Mouse (Mus musculus): ENCODE data around the gene Rhof. TPM values are rescaled to one million over a fixed set of nuclear protein-coding genes. Genes with fewer than 3 reads are reported as not detected.
A peak's percentile ranks its signal among the peaks of the same experiment; 100 is the strongest.

Rhof gene
- polyA plus RNA-seq, 2 experiments = 1.8 to 2.5 TPM

GRCm38 (mm10) chr5:123128426-123129169 lies 3.9 kb downstream of the Rhof start:
- WGBS (ENCODE audit: insufficient replicate concordance) = 14% methylated on average over 10 of the region's 10 CpGs
- H3K9ac ChIP-seq (replicated peaks) = no peak overlapping the region
- H3K27me3 ChIP-seq (ENCODE audit: control insufficient read depth, insufficient read depth, low read length) = no peaks in the 10 kb centered on the region
- DNase-seq (ENCODE audit: low read depth in 3 of 3, low spot score in 3 of 3) (no peak), ATAC-seq (ENCODE audit: insufficient read depth) (no peak)
- no peak overlapping the region for H3K27ac ChIP-seq
- H3K36me3 ChIP-seq (replicated peaks; ENCODE audit: control insufficient read depth, insufficient read depth, low read depth) = peaks cover under 1% of the 10 kb centered on the region
- TF ChIP-seq CTCF (IDR thresholded peaks at IDR 0.05; ENCODE audit: low read depth) = no peak
- TF ChIP-seq EP300 (IDR thresholded peaks at IDR 0.05; ENCODE audit: low read depth) = no peak
- H3K4me2 ChIP-seq (ENCODE audit: low read depth) = peak overlapping the region; percentile 20
- H3K4me1 ChIP-seq (replicated peaks; ENCODE audit: control insufficient read depth in 2 of 2, insufficient read depth in 2 of 2, low read length in 1 of 2) = peaks cover 18 to 36% of the 10 kb centered on the region in 2 experiments
- no peak overlapping the region for H3K4me3 ChIP-seq (ENCODE audit: insufficient read depth in 1 of 2, low read depth in 2 of 2, low read length in 2 of 2)
- H3K9me3 ChIP-seq (ENCODE audit: control insufficient read depth, low read length) = no peaks in the 10 kb centered on the region

GRCm38 (mm10) chr5:123127031-123127430 lies 5.5 kb downstream of the Rhof start:
- TF ChIP-seq EP300 (IDR thresholded peaks at IDR 0.05; ENCODE audit: low read depth) (no peak), CTCF (IDR thresholded peaks at IDR 0.05; ENCODE audit: low read depth) (no peak)
- Histone ChIP-seq H3K4me2 (ENCODE audit: low read depth) (no peak overlapping the region), H3K27me3 (ENCODE audit: control insufficient read depth, insufficient read depth, low read length) (no peaks in the 10 kb centered on the region), H3K4me3 (ENCODE audit: insufficient read depth in 1 of 2, low read depth in 2 of 2, low read length in 2 of 2) (no peak overlapping the region), H3K27ac (no peak overlapping the region), H3K4me1 (replicated peaks; ENCODE audit: control insufficient read depth in 2 of 2, insufficient read depth in 2 of 2, low read length in 1 of 2) (peaks cover 8 to 26% of the 10 kb centered on the region in 2 experiments), H3K9ac (replicated peaks) (no peak overlapping the region), H3K36me3 (replicated peaks; ENCODE audit: control insufficient read depth, insufficient read depth, low read depth) (no peaks in the 10 kb centered on the region), H3K9me3 (ENCODE audit: control insufficient read depth, low read length) (no peaks in the 10 kb centered on the region)
- ATAC-seq (ENCODE audit: insufficient read depth) (no peak), DNase-seq (ENCODE audit: low read depth in 3 of 3, low spot score in 3 of 3) (no peak)
- WGBS (ENCODE audit: insufficient replicate concordance) = 43% methylated on average over 6 of the region's 6 CpGs

GRCm38 (mm10) chr5:123125638-123126406 lies 6.7 kb downstream of the Rhof start:
- Histone ChIP-seq H3K9ac (replicated peaks) (no peak overlapping the region), H3K9me3 (ENCODE audit: control insufficient read depth, low read length) (no peaks in the 10 kb centered on the region), H3K27me3 (ENCODE audit: control insufficient read depth, insufficient read depth, low read length) (no peaks in the 10 kb centered on the region), H3K4me2 (ENCODE audit: low read depth) (peak overlapping the region; percentile 43), H3K27ac (no peak overlapping the region), H3K4me3 (ENCODE audit: insufficient read depth in 1 of 2, low read depth in 2 of 2, low read length in 2 of 2) (no peak overlapping the region; a peak in 1 of 4 replicates), H3K4me1 (replicated peaks; ENCODE audit: control insufficient read depth in 2 of 2, insufficient read depth in 2 of 2, low read length in 1 of 2) (peaks cover 5 to 21% of the 10 kb centered on the region in 2 experiments), H3K36me3 (replicated peaks; ENCODE audit: control insufficient read depth, insufficient read depth, low read depth) (no peaks in the 10 kb centered on the region)
- no peak for TF ChIP-seq CTCF (IDR thresholded peaks at IDR 0.05; ENCODE audit: low read depth)
- TF ChIP-seq EP300 (IDR thresholded peaks at IDR 0.05; ENCODE audit: low read depth) = no peak
- no peak for ATAC-seq (ENCODE audit: insufficient read depth)
- DNase-seq (ENCODE audit: low read depth in 3 of 3, low spot score in 3 of 3) = no peak
- 25% methylated on average over 18 of the region's 18 CpGs for WGBS (ENCODE audit: insufficient replicate concordance)

DNA sequence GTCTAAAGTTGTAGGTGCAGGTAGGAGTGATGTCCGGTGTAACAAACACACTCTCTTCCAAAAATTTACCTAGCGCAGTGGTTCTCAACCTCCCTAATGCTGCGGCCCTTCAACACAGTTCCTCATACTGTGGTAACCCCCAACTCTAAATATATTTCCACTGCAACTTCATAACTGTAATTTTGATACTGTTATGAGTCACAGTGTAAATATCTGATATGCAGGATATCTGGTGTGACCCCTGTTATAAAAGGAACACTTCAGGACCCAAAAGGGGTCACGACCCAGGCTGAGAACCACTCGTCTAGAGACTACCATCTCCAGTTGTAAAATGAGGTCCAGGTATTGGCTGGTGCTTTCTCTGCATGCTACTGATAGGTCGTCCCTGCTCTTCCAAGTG lies 7.4 kb downstream of the Rhof start:
- DNase-seq (ENCODE audit: low read depth in 3 of 3, low spot score in 3 of 3) (no peak), ATAC-seq (ENCODE audit: insufficient read depth) (no peak)
- Histone ChIP-seq H3K9ac (replicated peaks) (no peak overlapping the region), H3K4me1 (replicated peaks; ENCODE audit: control insufficient read depth in 2 of 2, insufficient read depth in 2 of 2, low read length in 1 of 2) (peaks cover 5 to 21% of the 10 kb centered on the region in 2 experiments), H3K4me2 (ENCODE audit: low read depth) (no peak overlapping the region), H3K27me3 (ENCODE audit: control insufficient read depth, insufficient read depth, low read length) (no peaks in the 10 kb centered on the region), H3K36me3 (replicated peaks; ENCODE audit: control insufficient read depth, insufficient read depth, low read depth) (no peaks in the 10 kb centered on the region), H3K9me3 (ENCODE audit: control insufficient read depth, low read length) (no peaks in the 10 kb centered on the region), H3K27ac (no peak overlapping the region), H3K4me3 (ENCODE audit: insufficient read depth in 1 of 2, low read depth in 2 of 2, low read length in 2 of 2) (no peak overlapping the region)
- 58% methylated on average over 6 of the region's 6 CpGs for WGBS (ENCODE audit: insufficient replicate concordance)
- TF ChIP-seq CTCF (IDR thresholded peaks at IDR 0.05; ENCODE audit: low read depth) (no peak), EP300 (IDR thresholded peaks at IDR 0.05; ENCODE audit: low read depth) (no peak)

GRCm38 (mm10) chr5:123122181-123122580 lies 10.3 kb downstream of the Rhof start:
- ATAC-seq (ENCODE audit: insufficient read depth) (no peak), DNase-seq (ENCODE audit: low read depth in 3 of 3, low spot score in 3 of 3) (no peak)
- peaks cover 5 to 14% of the 10 kb centered on the region in 2 experiments for H3K4me1 ChIP-seq (replicated peaks; ENCODE audit: control insufficient read depth in 2 of 2, insufficient read depth in 2 of 2, low read length in 1 of 2)
- no peak overlapping the region for H3K27ac ChIP-seq
- no peaks in the 10 kb centered on the region for H3K27me3 ChIP-seq (ENCODE audit: control insufficient read depth, insufficient read depth, low read length)
- H3K36me3 ChIP-seq (replicated peaks; ENCODE audit: control insufficient read depth, insufficient read depth, low read depth) = no peaks in the 10 kb centered on the region
- no peak overlapping the region for H3K9ac ChIP-seq (replicated peaks)
- no peaks in the 10 kb centered on the region for H3K9me3 ChIP-seq (ENCODE audit: control insufficient read depth, low read length)
- WGBS (ENCODE audit: insufficient replicate concordance) = 89% methylated on average over 4 of the region's 4 CpGs
- no peak overlapping the region for H3K4me3 ChIP-seq (ENCODE audit: insufficient read depth in 1 of 2, low read depth in 2 of 2, low read length in 2 of 2)
- TF ChIP-seq EP300 (IDR thresholded peaks at IDR 0.05; ENCODE audit: low read depth) (no peak), CTCF (IDR thresholded peaks at IDR 0.05; ENCODE audit: low read depth) (peak; percentile 82)
- no peak overlapping the region for H3K4me2 ChIP-seq (ENCODE audit: low read depth)
